Mouse (Mus musculus) neural tube, embryonic 13.5 days (tissue): ENCODE data around the gene Zfp46. TPM values are rescaled to one million over a fixed set of nuclear protein-coding genes. Genes with fewer than 3 reads are reported as not detected.

Source experiments
- ATAC-seq: fragments of 200-750 bp; cut with Nextera tagmentation; 2 replicates; pipeline ENCODE4 v1.8.0; 2017; ENCODE audit warnings: low read depth, mild to moderate bottlenecking, moderate TSS enrichment, moderate library complexity
- H3K27ac ChIP-seq: fragments of 300-500 bp; sonication (generic); replicated peaks from 2 replicates; pipeline ENCODE4 v1.5.1; 2015; ENCODE audit warnings: moderate library complexity, mild to moderate bottlenecking, inconsistent platforms
- H3K27me3 ChIP-seq: fragments of 300-500 bp; sonication (generic); 2 replicates; pipeline ENCODE4 v1.6.1; 2015; ENCODE audit warnings: mild to moderate bottlenecking, inconsistent platforms
- H3K36me3 ChIP-seq: fragments of 300-500 bp; sonication (generic); 2 replicates; pipeline ENCODE4 v1.6.1; 2015; ENCODE audit warnings: mild to moderate bottlenecking, inconsistent platforms
- H3K4me1 ChIP-seq: fragments of 300-500 bp; sonication (generic); replicated peaks from 2 replicates; pipeline ENCODE4 v1.6.1; 2015; ENCODE audit warnings: inconsistent platforms
- H3K4me2 ChIP-seq: fragments of 300-500 bp; sonication (generic); 2 replicates; pipeline ENCODE4 v1.6.1; 2015; ENCODE audit warnings: inconsistent platforms, mild to moderate bottlenecking, moderate library complexity
- H3K4me3 ChIP-seq: fragments of 300-500 bp; sonication (generic); 2 replicates; pipeline ENCODE4 v1.5.1; 2015; ENCODE audit warnings: mild to moderate bottlenecking, inconsistent platforms
- H3K9ac ChIP-seq: fragments of 300-500 bp; sonication (generic); 2 replicates; pipeline ENCODE4 v1.6.1; 2015; ENCODE audit warnings: moderate library complexity, mild to moderate bottlenecking, inconsistent platforms
- H3K9me3 ChIP-seq: fragments of 300-500 bp; sonication (generic); 2 replicates; pipeline ENCODE4 v1.6.1; 2016; ENCODE audit warnings: inconsistent platforms
- WGBS: fragments of 180-500 bp; shearing (Covaris S2); methylation state at CpG from one replicate; pipeline ENCODE4 v1.1.7; 2015; 5-methylcytosine and 5-hydroxymethylcytosine counted together
- polyA plus RNA-seq: library from polyadenylated mRNA; unstranded; fragments of >200 nt; fragmentation: Nextera tagmentation; extraction: Ambion mirVana; gene quantifications from 2 replicates; pipeline ENCODE4 v1.2.1, GENCODE M21; 2015

The Zfp46 gene
- polyA plus RNA-seq, 1 experiment from 2014 or later, result 41.9 TPM

DNA sequence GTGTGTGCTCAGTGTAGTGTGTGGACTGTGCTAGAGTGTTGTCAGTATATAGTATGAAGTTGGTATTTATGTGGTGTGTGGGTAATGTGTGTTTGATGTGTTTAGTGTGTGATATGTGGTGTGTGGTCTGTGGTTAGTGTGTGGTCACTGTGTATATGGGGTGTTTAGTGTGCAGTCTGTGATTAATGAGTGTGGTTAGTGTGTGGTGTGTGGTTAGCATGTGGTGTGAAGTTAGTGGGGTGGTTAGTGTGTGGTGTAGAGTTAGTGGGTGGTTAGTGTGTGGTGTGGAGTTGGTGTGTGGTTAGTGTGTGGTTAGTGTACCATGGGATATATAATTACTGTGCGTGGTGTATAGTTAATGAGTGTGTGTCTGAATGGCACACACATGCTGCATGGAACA is 15.6 kb upstream of the Zfp46 start:
- Histone ChIP-seq H3K36me3 (no peaks in the 10 kb centered on the region; the same call in 1 of the 2 replicates), H3K4me3 (no peak overlapping the region), H3K27me3 (no peaks in the 10 kb centered on the region), H3K4me1 (no peaks in the 10 kb centered on the region), H3K9me3 (peaks cover 13% of the 10 kb centered on the region), H3K9ac (0 out of 2 replicates have a peak overlapping the region, but pooled peaks have one; percentile 5), H3K4me2 (no peak overlapping the region), H3K27ac (no peak overlapping the region)
- ATAC-seq, result no peak
- WGBS, result 90% methylated on average over 1 of the region's 1 CpGs

DNA sequence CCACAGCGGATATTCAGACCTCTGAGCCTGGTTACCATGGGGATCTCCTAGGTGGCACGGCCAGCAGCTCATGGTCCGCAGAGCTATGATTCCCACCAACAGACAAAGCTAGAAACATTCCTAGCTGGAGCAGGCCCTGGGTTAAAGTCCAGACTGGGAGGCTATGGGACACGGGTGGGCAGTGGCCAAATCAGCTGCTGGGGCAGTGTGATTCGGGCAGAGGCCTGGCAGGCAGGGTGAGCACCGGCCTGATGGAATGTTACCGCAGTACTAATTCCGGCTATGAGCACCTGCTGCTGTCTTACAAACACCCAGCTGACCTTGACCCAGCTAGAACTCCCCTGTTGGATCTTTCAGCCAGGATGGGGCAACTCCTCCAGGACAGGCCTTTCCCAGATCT is 13.8 kb upstream of the Zfp46 start:
- 89% methylated on average over 8 of the region's 8 CpGs for WGBS
- H3K4me1 ChIP-seq, result no peaks in the 10 kb centered on the region
- H3K9me3 ChIP-seq, result peaks cover 13% of the 10 kb centered on the region
- no peaks in the 10 kb centered on the region for H3K27me3 ChIP-seq
- no peak overlapping the region for H3K27ac ChIP-seq
- no peak overlapping the region for H3K4me2 ChIP-seq
- H3K36me3 ChIP-seq, result no peaks in the 10 kb centered on the region; the same call in 1 of the 2 replicates
- no peak overlapping the region for H3K9ac ChIP-seq
- H3K4me3 ChIP-seq, result no peak overlapping the region
- no peak for ATAC-seq

DNA sequence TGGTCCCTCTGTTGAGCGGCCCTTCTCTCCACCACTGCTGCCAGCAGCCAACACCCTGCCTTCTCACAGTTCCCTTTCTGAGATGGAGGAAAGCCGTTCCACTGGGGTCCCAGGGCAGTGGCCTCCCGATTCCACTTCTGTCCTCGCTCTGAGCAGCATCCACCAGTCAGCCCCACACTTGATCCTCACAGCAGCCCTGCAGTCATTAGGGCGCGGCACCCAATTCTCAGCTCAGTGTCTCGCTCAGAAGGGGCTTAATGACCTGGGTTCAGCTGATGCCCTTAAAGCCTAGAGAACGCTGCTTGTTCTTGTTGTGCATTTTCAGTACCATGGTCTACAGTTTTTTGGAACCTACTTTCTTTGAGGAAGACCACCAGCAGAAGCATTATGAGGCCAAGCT is 3.4 kb upstream of the Zfp46 start:
- Histone ChIP-seq H3K4me2 (no peak overlapping the region), H3K27ac (no peak overlapping the region), H3K9ac (no peak overlapping the region), H3K4me3 (no peak overlapping the region), H3K36me3 (no peaks in the 10 kb centered on the region), H3K9me3 (no peaks in the 10 kb centered on the region), H3K27me3 (no peaks in the 10 kb centered on the region), H3K4me1 (peaks cover 29% of the 10 kb centered on the region)
- ATAC-seq, result no peak
- 78% methylated on average over 8 of the region's 8 CpGs for WGBS

DNA sequence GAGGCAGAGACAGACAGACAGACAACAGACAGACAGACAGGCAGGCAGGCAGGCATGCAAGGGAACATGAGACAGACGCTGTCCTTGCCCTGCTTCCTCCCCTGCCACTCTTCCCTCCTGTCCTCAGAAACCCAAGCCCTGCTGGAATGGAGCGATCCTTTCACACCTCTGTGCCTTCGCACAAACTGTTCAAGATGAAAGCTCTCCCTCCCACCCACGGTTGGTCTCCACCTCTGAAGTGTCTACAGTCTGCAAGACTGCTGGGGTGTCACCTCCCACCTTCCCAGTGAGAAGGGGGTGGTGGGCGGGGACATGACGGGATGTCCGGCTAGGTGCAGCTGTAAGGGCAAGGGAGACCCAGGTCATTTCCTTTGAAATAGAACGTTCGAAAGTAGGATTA is 2.9 kb upstream of the Zfp46 start:
- Histone ChIP-seq H3K4me2 (no peak overlapping the region), H3K27ac (no peak overlapping the region), H3K4me1 (peaks cover 33% of the 10 kb centered on the region), H3K9me3 (no peaks in the 10 kb centered on the region), H3K27me3 (no peaks in the 10 kb centered on the region), H3K4me3 (no peak overlapping the region), H3K36me3 (no peaks in the 10 kb centered on the region), H3K9ac (no peak overlapping the region)
- 64% methylated on average over 9 of the region's 9 CpGs for WGBS
- no peak for ATAC-seq

DNA sequence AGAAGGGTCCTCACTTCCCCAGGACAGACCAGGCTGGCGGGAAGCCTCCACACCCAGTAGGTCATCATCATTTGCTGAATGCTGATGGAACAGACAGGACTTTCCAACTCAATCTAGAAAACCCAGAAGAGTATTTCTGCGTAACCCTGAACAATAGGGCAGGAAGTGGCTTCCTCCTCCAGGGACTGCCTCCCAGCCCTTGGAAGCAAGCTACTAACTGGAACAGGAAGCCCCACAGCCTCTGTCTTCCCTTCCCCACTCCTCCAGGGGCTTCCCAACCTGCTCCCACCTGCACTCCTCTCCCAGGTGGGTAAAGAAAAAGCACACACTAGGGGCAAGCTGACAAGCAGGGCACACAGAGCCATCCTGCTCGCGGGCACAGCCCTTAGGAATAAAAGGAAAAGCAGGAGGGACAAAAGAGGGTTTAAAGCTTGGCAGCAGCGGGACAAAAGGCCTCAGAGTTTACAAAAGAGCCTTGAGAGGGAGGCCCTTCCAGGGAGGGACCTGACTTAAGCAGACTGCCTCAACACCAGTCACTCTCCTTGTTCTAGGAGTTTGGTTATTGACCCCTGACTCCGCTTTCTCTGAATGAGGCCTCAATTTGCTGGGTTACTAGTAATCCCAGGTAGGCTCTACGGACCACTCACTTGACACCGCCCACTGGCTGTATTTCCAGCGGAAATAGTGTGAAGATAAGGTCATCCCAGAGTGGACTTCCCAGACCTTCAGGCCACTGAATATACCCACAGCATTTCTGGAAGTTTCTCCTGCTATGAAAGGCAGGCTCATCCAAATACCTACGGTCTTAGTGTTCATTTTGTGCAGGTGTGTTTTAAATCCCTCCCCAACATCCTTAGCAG is 1.6 kb upstream of the Zfp46 start:
- WGBS, result 19% methylated on average over 10 of the region's 10 CpGs
- H3K27ac ChIP-seq, result peak overlapping the region; percentile 96
- H3K9me3 ChIP-seq, result peaks cover under 1% of the 10 kb centered on the region; the same call in 1 of the 2 replicates
- no peak for ATAC-seq
- H3K4me3 ChIP-seq, result no peak overlapping the region
- peaks cover 45% of the 10 kb centered on the region for H3K4me1 ChIP-seq
- no peak overlapping the region for H3K4me2 ChIP-seq
- H3K36me3 ChIP-seq, result peaks cover 8% of the 10 kb centered on the region
- peak overlapping the region; percentile 38 for H3K9ac ChIP-seq
- peaks cover 2% of the 10 kb centered on the region for H3K27me3 ChIP-seq

DNA sequence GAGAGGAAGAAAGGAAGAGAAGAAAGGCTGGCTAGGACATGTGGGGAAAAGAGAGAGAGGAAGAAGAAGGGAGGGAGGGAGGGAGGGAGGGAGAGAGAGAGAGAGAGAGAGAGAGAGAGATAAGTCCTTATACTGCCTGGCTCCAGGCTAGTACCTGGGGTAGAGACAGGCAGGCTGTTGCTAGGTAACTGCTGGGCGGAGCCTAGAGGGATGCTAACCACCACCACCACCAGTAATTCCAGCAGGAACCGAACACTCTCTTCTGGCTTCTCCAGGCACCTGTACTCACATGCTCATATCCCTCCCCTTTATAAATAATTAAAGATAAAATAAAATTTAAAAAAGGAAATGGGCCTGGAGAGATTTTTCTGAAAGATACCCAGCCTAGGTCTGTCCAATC is 700 bp upstream of the Zfp46 start:
- H3K27ac ChIP-seq, result peak overlapping the region; percentile 96
- WGBS, result 27% methylated on average over 2 of the region's 2 CpGs
- peaks cover 16% of the 10 kb centered on the region for H3K36me3 ChIP-seq
- H3K27me3 ChIP-seq, result peaks cover 10% of the 10 kb centered on the region
- H3K4me2 ChIP-seq, result peak overlapping the region; percentile 97
- no peak for ATAC-seq
- peak overlapping the region; percentile 80; the same call in 1 of the 2 replicates for H3K4me3 ChIP-seq
- peaks cover 7% of the 10 kb centered on the region; the same call in 1 of the 2 replicates for H3K9me3 ChIP-seq
- no peak overlapping the region for H3K9ac ChIP-seq
- H3K4me1 ChIP-seq, result peaks cover 46% of the 10 kb centered on the region

DNA sequence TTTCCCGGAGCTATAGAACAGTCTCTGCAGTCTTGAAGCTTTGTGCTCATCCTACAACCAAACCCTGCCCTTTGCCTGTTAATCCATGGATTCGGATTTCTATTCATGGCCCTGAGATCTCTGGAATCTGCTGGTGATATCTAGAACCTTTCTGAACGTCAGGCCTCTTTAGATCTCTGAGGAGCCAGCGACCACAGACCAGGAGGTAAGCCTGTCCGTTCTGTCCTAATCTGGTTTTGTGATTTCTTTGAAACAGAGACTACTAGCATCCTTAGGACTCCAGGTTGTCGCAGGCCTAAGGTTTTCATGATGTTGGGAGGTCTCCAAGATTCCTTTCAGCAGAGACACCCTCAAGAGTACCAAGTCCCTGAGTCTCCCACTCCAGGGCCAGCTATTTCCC is 408 bp downstream of the Zfp46 start:
- peaks cover 24% of the 10 kb centered on the region for H3K36me3 ChIP-seq
- peaks cover 21% of the 10 kb centered on the region for H3K27me3 ChIP-seq
- H3K4me3 ChIP-seq, result peak overlapping the region; percentile 80
- H3K9ac ChIP-seq, result peak overlapping the region; percentile 90
- no peak for ATAC-seq
- peak overlapping the region; percentile 96 for H3K27ac ChIP-seq
- WGBS, result 37% methylated on average over 6 of the region's 6 CpGs
- H3K4me2 ChIP-seq, result peak overlapping the region; percentile 97
- peaks cover 7% of the 10 kb centered on the region; the same call in 1 of the 2 replicates for H3K9me3 ChIP-seq
- H3K4me1 ChIP-seq, result peaks cover 46% of the 10 kb centered on the region

DNA sequence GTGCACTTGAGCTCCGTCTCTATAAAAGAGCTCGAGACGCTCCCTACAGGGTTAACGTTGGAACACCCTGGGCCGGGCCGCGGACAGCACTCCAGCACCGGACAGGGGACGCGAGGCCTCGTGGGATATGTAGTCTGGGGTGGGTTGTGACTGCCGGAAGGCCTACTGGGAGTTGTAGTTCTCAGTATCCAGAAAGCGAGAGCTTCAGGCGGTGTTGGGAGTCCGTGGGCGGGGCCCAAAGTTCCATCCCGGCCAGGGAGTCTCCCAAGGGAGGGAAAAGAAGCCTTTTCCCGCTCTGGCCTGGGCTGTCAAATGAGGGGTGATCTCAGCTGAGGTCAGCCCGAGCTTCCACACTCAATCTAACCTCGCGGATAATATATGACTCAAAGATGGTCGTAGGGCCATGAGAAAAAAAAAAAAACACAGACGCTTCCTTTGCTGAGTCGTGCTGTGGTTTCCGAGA is 896 bp downstream of the Zfp46 start:
- peaks cover 7% of the 10 kb centered on the region; the same call in 1 of the 2 replicates for H3K9me3 ChIP-seq
- H3K9ac ChIP-seq, result peak overlapping the region; percentile 90
- peak overlapping the region; percentile 97 for H3K4me2 ChIP-seq
- H3K27me3 ChIP-seq, result peaks cover 26% of the 10 kb centered on the region
- peak overlapping the region; percentile 96 for H3K27ac ChIP-seq
- peak overlapping the region; percentile 80 for H3K4me3 ChIP-seq
- H3K4me1 ChIP-seq, result peaks cover 49% of the 10 kb centered on the region
- WGBS, result under 1% methylated on average over 25 of the region's 25 CpGs
- H3K36me3 ChIP-seq, result peaks cover 29% of the 10 kb centered on the region
- peak; percentile 97 for ATAC-seq

DNA sequence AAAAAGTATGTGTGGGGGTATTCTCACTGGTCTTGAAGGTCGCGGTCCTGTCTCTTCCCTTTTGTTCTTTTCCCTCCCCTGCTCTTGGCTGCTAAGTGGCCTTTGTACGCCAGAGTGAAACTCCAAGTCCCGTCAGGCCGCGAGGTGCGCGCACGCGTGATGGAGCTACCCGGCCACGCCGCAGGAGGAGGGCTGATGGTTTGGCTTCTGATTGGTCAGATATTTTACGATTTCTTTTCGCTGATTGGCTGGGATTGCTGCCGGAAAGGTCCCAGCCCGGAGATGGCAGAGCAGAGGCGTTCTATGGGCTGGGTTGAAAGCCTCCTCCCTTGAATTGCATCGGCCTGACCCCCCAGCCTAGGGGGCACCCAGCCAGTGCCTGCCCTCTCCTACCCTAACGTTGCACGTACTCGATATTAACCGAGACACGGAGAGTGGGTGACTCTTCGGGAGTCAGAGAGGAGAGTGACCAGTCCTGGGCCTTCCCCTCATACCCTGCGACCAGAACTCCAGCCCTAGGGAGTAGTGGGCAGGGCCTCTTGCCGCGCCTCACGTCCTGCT is 1.4 kb downstream of the Zfp46 start:
- H3K27ac ChIP-seq, result peak overlapping the region; percentile 96
- H3K4me2 ChIP-seq, result peak overlapping the region; percentile 97
- ATAC-seq, result peak; percentile 90
- under 1% methylated on average over 29 of the region's 29 CpGs for WGBS
- peak overlapping the region; percentile 80 for H3K4me3 ChIP-seq
- peaks cover 7% of the 10 kb centered on the region; the same call in 1 of the 2 replicates for H3K9me3 ChIP-seq
- H3K9ac ChIP-seq, result peak overlapping the region; percentile 90
- H3K4me1 ChIP-seq, result peaks cover 54% of the 10 kb centered on the region
- peaks cover 34% of the 10 kb centered on the region for H3K36me3 ChIP-seq
- H3K27me3 ChIP-seq, result peaks cover 30% of the 10 kb centered on the region

DNA sequence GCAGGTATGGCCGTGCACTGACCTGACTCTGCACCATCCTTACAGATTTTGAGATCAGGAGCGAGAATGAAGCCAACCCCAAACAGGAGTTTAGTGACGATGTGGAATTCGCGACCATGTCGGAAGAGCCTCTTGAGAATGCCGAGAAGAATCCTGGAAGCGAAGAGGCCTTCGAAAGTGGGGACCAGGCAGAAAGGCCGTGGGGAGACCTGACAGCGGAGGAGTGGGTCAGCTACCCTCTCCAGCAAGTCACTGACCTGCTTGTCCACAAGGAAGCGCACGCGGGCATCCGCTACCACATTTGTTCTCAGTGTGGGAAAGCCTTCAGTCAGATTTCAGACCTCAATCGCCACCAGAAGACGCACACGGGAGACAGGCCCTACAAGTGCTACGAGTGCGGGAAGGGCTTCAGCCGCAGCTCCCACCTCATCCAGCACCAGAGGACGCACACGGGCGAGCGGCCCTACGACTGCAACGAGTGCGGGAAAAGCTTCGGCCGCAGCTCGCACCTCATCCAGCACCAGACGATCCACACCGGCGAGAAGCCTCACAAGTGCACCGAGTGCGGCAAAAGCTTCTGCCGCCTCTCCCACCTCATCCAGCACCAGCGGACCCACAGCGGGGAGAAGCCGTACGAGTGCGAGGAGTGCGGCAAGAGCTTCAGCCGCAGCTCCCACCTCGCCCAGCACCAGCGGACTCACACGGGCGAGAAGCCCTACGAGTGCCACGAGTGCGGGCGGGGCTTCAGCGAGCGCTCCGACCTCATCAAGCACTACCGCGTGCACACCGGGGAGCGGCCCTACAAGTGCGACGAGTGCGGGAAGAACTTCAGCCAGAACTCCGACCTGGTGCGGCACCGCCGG is 5.7 kb downstream of the Zfp46 start:
- Histone ChIP-seq H3K27ac (no peak overlapping the region), H3K9me3 (peaks cover 7% of the 10 kb centered on the region; the same call in 1 of the 2 replicates), H3K27me3 (peaks cover 30% of the 10 kb centered on the region), H3K9ac (peak overlapping the region; percentile 39; the same call in 1 of the 2 replicates), H3K4me3 (no peak overlapping the region), H3K4me2 (peak overlapping the region; percentile 21), H3K4me1 (peaks cover 31% of the 10 kb centered on the region), H3K36me3 (peaks cover 76% of the 10 kb centered on the region)
- ATAC-seq, result no peak
- WGBS, result 30% methylated on average over 66 of the region's 66 CpGs

DNA sequence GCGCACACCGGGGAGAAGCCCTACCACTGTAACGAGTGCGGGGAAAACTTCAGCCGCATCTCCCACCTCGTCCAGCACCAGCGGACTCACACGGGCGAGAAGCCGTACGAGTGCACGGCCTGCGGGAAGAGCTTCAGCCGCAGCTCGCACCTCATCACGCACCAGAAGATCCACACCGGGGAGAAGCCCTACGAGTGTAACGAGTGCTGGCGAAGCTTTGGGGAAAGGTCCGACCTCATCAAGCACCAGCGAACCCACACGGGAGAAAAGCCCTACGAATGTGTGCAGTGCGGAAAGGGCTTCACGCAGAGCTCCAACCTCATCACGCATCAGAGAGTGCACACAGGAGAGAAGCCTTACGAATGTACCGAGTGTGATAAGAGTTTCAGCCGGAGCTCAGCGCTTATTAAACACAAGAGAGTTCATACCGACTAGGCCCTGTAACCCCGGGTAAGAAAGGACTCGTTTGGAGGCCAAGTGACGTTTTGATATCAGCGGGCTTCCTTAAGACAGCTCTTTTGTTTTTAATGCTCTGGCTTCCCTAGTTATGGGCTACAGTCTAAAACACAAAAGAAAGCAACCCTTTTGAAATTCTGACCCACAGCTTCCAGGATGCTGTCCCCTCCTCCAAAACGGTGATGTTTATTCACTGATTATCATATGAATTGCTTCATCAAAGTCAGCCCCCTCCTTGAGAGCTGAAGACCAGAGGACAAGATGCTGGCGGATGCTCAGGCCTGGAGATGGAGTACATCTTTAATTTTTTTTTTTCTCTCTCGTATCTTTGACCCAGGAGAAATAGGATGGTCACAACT is 6.5 kb downstream of the Zfp46 start:
- H3K4me1 ChIP-seq, result peaks cover 31% of the 10 kb centered on the region
- H3K4me2 ChIP-seq, result peak overlapping the region; percentile 21
- no peak overlapping the region for H3K4me3 ChIP-seq
- no peak for ATAC-seq
- peaks cover 84% of the 10 kb centered on the region for H3K36me3 ChIP-seq
- no peak overlapping the region for H3K27ac ChIP-seq
- 37% methylated on average over 39 of the region's 39 CpGs for WGBS
- H3K9ac ChIP-seq, result 0 out of 2 replicates have a peak overlapping the region, but pooled peaks have one; percentile 1
- peaks cover 7% of the 10 kb centered on the region; the same call in 1 of the 2 replicates for H3K9me3 ChIP-seq
- peaks cover 30% of the 10 kb centered on the region for H3K27me3 ChIP-seq
